ENCODE assay signal across 10 mouse cellular contexts in the genomic region with DNA sequence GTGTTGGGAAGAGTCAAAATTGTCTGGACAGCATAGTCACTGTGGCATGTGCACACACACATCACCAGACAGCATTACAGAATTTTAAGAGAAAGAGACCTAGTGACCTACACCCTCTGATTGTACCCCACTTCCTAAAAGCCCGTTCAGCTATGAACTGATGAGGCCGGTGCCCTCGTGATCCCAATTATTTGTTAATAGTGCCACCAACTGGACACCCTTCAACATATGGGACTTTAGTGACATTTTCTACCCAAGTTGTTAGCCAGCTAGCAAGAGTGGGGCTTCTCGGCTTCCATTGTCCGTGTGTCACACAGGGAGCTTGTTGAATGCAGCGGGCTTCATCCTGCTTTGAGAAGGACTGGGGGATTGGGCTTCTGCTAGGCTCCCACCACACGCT. TPM values are rescaled to one million over a fixed set of nuclear protein-coding genes. Genes with fewer than 3 reads are reported as not detected.
A peak's percentile ranks its signal among the peaks of the same experiment; 100 is the strongest.
DNase-seq lines count a peak whose midpoint lies in the region; TF ChIP-seq lines count a peak whose summit lies in the region.
"Had no signal": no experiment of that assay in that cellular context is flagged by ENCODE, and none has a peak within 500 bp of the region (broad histone marks: within the 10 kb centered on the region; RNA-seq: fewer than 3 reads in every experiment).

No protein-coding gene starts in this region.

- H3K4me3 ChIP-seq in MEL (ENCODE audit: control insufficient read depth in 1 of 2, insufficient read depth in 1 of 2, low read depth in 2 of 2, low read length in 2 of 2) (no peak overlapping the region), macrophage (ENCODE audit: inconsistent target) (no peak overlapping the region)
- H3K4me3 ChIP-seq: midbrain, embryonic 12.5 days had no signal

- TF ChIP-seq POLR2A in MEL (IDR thresholded peaks at IDR 0.05; ENCODE audit: control insufficient read depth in 1 of 2, insufficient read depth in 1 of 2, low read depth in 1 of 2, low read length in 2 of 2, poor library complexity in 1 of 2): no peak

- peak in 2 of 3 experiments; percentile 21 to 51; a peak in 3 of 6 replicates for TF ChIP-seq CTCF in MEL (IDR thresholded peaks at IDR 0.05 in 2 of 3, conservative IDR thresholded peaks at IDR 0.05 in 1 of 3; ENCODE audit: control insufficient read depth in 1 of 3, insufficient read depth in 1 of 3, low read depth in 2 of 3, low read length in 3 of 3, poor library complexity in 1 of 3, severe bottlenecking in 1 of 3)

- 73% methylated on average over 7 of the region's 7 CpGs for WGBS in macrophage (ENCODE audit: missing documents)

- intact Hi-C loops in left cerebral cortex, postnatal 10 days (cut with DNase I): no loop called here

- H3K79me2 ChIP-seq in MEL (ENCODE audit: control insufficient read depth, insufficient read depth, low read length, poor library complexity): no peaks in the 10 kb centered on the region
- H3K79me2 ChIP-seq in macrophage (ENCODE audit: inconsistent target): peaks cover 39% of the 10 kb centered on the region

- no peaks in the 10 kb centered on the region for H3K9me3 ChIP-seq in MEL (replicated peaks; ENCODE audit: insufficient read depth, low read length)

- H3K27me3 ChIP-seq in MEL (ENCODE audit: control insufficient read depth in 1 of 2, insufficient read depth in 2 of 2, low read length in 2 of 2): no peaks in the 10 kb centered on the region

- H3K36me3 ChIP-seq in MEL (ENCODE audit: control insufficient read depth in 1 of 2, insufficient read depth in 2 of 2, low read length in 2 of 2) (no peaks in the 10 kb centered on the region), macrophage (ENCODE audit: inconsistent target) (peaks cover 76% of the 10 kb centered on the region)
- H3K36me3 ChIP-seq: midbrain, embryonic 12.5 days had no signal

- no peaks in the 10 kb centered on the region for H3K4me1 ChIP-seq in MEL (ENCODE audit: control insufficient read depth in 1 of 2, insufficient read depth in 2 of 2, low read length in 2 of 2)

- TF ChIP-seq RAD21 in MEL (IDR thresholded peaks at IDR 0.05; ENCODE audit: low read depth, low read length): peak; percentile 67

- peak; percentile 24 for DNase-seq in kidney, postnatal 10 days
- no peak for DNase-seq in kidney, adult 8-10 months
- DNase-seq in MEL (ENCODE audit: low read depth, low spot score): no peak
- DNase-seq in cerebellum, adult 8-10 months: peak; percentile 30
- DNase-seq in left cerebral cortex, postnatal 10 days (ENCODE audit: extremely low spot score in 1 of 2, low spot score in 2 of 2): no peak
- no peak for DNase-seq in adrenal gland, postnatal 25 days
- DNase-seq: right cerebral cortex, adult 18-20 months; thymus, adult 18-20 months had no signal

- H3K9ac ChIP-seq in MEL (ENCODE audit: control insufficient read depth, low read depth, low read length, poor library complexity, severe bottlenecking): no peak overlapping the region
- H3K9ac ChIP-seq: midbrain, embryonic 12.5 days had no signal

- no peak overlapping the region for H3K27ac ChIP-seq in MEL (ENCODE audit: control insufficient read depth, low read depth, low read length)
- peak overlapping the region; percentile 68 for H3K27ac ChIP-seq in macrophage
- H3K27ac ChIP-seq: midbrain, embryonic 12.5 days had no signal

- no peak for TF ChIP-seq EP300 in MEL (IDR thresholded peaks at IDR 0.05; ENCODE audit: low read depth in 1 of 2, low read length in 2 of 2)

TF ChIP-seq in MEL, 35 proteins besides CTCF, POLR2A, EP300 and RAD21:
- TF ChIP-seq ZKSCAN1 (IDR thresholded peaks at IDR 0.05; ENCODE audit: low read depth, low read length) (no peak), MEF2A (IDR thresholded peaks at IDR 0.05; ENCODE audit: extremely low read depth, insufficient replicate concordance, low read depth, low read length, poor library complexity, severe bottlenecking) (no peak), MAFK (IDR thresholded peaks at IDR 0.05; ENCODE audit: borderline replicate concordance, low read depth, low read length) (no peak), HCFC1 (IDR thresholded peaks at IDR 0.05; ENCODE audit: low read depth, low read length) (no peak), ZNF384 (IDR thresholded peaks at IDR 0.05; ENCODE audit: low read depth, low read length) (no peak), GABPA (IDR thresholded peaks at IDR 0.05; ENCODE audit: low read depth, low read length) (no peak), SMC3 (IDR thresholded peaks at IDR 0.05; ENCODE audit: low read depth, low read length) (peak; percentile 53), ZC3H11A (IDR thresholded peaks at IDR 0.05; ENCODE audit: low read depth, low read length) (peak; percentile 42; the same call in 1 of the 2 replicates)

RNA-seq across cellular contexts. Expression of a gene that starts 21.5 kb away (rescaled TPM):
- 47.5 and 56.4 TPM in 2 replicates for total RNA-seq in MEL (2012; rRNA removed)
- polyA plus RNA-seq in MEL (2012; ENCODE audit: insufficient read depth in 1 of 2, insufficient read length in 2 of 2, low read depth in 1 of 2, low replicate concordance in 2 of 2, missing spikeins in 1 of 2) (100 to 1,000 TPM in 1 of 2 experiments, not detected in 1; 157 TPM), macrophage (2018) (206 to 517 TPM (median 414 TPM) in 3 replicates)
- total RNA-seq in macrophage (2018; cell fraction: chromatin; rRNA removed): 10 to 100 TPM in 16 of 26 experiments, 1 to 10 TPM in 10; 4.4 to 52.1 (median 15.2) TPM
- 100 to 1,000 TPM; 333 to 529 (median 422) TPM for total RNA-seq in macrophage (2018; cell fraction: cytosol; rRNA removed)
- 100 to 1,000 TPM in 22 of 26 experiments, 10 to 100 TPM in 4; 44.0 to 323 (median 142) TPM for total RNA-seq in macrophage (2018; cell fraction: nucleus; rRNA removed)
- total RNA-seq in left cerebral cortex, postnatal 10 days (2021): 1 to 10 TPM; 7.5 to 8.4 TPM
- 9.4 and 14.1 TPM in 2 replicates for total RNA-seq in adrenal gland, postnatal 25 days (2021)

Comparison
In these comparisons a context has a peak if more than half of its experiments do, and no peak if none do; other contexts are left out.
1. DNase-seq: peak in kidney, postnatal 10 days (single experiment) and cerebellum, adult 8-10 months (single experiment); none in kidney, adult 8-10 months (0 of 2), MEL (single experiment), left cerebral cortex, postnatal 10 days (0 of 2) and adrenal gland, postnatal 25 days (single experiment).